Mouse (Mus musculus) heart, adult 9 months (tissue): ENCODE results near the gene Yju2.
A peak's percentile ranks its signal among the peaks of the same experiment; 100 is the strongest.
"Not testable (repeated sequence)": the region's sequence is repeated elsewhere in the genome, so short reads cannot be mapped to it uniquely, and the experiment has no call there.

Experiments used
- DNase-seq, 2 experiments: peaks; one replicate each; pipeline ENCODE4 v3.0.0; 2022; ENCODE audit warnings: low spot score in 2 of 2

Gene Yju2

DNA sequence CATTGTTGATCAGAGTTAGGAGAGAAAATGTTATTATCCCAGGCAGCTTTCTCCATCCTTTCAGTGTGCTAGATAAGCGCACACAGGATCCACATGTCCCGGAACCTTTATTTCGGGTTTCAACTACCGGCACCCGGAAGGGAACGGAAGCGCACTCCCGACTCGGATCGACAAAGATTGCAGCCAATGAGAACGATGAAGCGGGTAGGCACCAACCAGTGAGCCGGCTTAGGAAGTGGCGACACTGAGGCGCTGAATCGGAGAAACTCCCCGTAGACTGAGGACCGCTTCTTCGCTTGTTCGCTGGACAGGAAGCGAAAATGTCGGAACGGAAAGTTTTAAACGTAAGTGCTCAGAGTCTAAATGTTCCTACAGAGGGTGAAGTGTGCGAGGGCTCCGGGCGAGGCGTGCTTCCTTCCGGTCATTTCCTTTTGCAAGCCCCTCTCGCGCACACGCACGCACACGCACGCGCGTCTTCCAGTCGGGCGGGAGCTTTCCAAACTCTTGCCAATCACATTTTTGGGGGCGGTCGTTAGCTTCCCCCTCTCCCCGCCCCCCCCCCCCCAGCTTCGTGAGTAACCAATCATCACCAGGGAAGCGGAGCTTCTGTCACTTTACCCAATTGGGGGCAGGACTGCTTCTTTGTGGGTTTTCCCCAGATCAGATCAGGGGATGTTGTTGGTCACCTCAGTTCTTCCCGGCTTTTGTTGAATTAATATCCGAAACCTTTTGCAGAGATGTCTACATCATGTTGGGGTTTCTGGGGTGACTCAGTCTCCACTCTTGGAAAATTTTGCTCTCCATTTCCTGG lies at the start of gene Yju2:
Gene Yju2 (plus strand): TSS at position 182 of the 811 bp plus-strand sequence.
- peak; percentile 96 for DNase-seq

DNA sequence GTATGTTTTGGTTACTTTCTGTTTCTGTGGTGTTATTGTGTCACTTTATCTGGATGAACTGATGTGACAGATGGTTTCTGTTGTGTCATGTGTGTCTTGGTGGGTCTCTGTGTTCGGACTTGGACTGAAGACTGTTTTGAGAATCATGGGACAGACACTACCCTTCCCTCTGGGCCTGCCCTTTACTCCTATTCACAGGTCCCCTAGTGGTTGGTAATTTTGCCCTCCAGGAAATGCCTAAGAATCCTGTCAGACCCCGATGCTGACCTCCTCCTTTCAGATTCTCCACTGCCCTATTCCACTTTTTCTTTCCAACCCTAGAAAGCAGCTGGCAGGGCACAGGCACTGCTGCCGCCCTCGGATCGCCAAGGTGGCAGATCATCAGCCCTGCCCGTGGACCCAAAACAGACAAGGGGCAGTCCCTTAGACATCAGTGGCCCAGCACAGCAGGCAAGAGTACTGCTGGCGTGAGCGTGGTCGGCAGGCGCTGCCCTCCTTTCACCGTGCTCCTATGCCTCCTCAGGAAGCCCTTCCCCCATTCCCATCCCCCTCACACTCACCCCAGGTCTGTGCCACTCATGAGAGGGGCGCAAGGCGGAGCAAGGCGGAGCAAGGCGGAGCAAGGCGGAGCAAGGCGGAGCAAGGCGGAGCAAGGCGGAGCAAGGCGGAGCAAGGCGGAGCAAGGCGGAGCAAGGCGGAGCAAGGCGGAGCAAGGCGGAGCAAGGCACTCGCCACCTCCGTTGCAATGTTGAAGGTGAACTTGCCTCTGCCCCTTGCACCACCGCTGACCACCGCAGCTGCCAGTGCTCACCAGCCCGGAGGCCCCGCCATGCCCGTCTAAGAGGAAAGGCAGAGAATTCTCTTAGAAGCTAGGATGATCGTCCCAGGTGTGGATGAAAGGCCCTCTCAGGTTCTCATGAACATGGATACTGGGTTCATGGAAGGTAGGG lies 27.1 kb upstream of the Yju2 start:
- no peak for DNase-seq

- DNase-seq = no peak
Observed at GRCm38 (mm10) chr17:55932635-55933034, 26.3 kb upstream of the Yju2 start.

DNA sequence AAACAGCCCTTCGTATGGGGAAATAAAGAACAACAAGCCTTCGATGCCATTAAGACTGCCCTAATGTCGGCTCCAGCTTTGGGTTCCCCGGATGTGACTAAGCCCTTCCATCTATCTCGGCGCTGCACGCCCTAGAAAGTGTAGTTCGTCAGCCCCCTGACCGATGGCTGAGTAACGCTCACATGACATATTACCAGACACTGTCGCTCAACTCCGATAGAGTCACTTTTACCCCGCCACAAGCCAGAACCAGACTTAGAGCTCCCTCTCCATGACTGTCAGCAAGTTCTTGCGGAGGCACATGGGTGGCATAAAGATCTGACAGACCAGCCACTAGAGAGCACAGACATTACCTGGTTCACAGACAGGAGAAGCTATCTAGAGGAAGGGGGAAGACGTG lies 25.7 kb upstream of the Yju2 start:
- DNase-seq = no peak

DNA sequence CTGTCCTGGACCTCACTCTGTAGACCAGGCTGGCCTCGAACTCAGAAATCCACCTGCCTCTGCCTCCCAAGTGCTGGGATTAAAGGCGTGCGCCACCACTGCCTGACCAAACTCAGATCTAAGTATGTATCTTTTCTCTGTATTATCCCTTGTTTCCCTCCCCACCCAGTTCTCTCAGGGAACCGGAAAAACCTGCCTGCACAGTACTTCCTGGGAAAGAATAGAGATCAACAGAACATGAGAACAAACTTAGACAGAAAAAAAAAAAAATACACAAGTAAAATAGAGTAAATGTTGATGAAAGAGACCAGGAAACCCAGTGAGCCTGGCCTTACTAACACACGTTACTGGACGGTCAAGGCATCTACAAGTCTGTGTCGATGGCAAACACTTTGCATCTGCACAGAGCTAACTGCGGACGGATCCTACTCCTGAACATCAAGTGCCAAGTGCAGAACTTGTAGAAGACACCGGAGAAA lies 14.5 kb upstream of the Yju2 start:
- not testable (repeated sequence) for DNase-seq

DNA sequence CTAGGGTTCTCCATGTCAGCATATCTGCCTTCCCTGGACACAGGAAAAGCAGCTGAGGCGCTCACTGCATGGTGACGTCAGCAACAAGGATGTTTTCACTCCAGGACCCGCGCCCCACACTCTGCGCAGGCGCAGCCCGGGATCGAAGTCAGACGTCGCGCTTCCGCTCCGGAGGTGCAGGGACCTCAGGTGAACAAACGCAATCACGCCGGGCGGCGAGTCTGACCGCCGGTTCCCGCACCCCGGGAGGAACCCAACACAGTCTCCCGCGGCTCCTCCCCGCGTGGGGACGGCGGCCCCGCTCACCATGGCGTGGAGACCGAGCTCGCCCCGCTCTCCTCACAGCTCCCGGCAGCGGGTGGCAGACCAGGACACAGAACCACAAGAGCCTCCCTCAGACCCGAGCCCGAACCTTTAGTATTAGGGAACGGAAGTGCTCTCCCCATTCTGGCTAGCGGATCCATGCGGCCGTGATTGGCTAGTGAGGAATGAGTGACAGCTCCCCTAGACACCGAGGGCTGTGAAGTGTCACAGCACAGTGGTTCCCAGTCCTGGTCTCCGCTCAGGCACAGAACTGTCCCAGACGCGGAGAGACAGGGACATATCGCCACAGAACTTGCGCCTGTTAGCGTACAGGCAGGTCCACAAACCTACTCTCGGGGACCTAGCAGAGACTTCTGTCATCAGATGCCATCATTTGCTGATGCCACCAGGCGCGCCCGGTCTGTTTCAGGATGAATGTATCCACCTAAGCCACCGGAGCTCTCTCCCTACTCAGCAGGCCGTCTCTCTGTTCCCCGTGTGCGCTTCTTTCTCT lies 13.8 kb upstream of the Yju2 start:
- peak; percentile 95 to 96 for DNase-seq

DNA sequence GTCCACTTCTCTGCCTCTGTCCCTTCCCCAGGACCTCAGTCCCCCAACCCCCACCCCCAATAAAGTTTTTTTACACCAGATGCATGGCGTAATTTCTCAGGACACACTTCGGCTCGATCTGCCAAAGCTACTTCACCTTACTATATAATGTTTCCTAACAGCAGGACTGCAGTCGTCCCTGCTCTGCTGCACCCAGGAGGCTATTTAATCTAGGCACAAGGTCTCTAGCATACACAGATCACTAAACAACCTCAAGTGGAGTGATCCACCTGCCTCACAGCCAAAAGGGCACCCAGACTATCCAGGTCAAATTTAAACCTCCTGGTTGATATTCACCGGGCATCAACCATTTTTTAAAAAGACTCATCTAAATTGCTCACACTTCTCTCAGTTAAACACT lies 13.2 kb upstream of the Yju2 start:
- no peak for DNase-seq

- no peak for DNase-seq
Observed at GRCm38 (mm10) chr17:55948647-55949046, 10.3 kb upstream of the Yju2 start.

DNA sequence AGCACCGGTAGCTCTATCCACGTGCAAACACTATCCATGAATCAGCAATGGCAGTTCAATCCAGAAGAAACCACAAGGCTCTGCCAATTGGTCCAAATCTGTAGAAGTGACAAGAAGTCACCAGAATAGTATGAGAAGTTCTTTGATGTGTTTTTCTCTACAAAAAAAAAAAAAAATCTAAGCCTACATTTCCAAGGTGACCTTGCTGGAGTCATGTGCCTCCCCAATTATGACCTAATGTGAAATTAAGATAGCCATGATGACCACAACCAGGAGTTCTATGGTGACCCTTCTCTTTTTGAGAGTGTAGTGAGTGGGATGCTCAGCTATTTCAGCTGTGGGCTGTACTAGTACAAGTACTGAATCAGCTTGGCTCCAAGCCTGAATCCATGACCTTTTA lies 9.5 kb upstream of the Yju2 start, which contains the start of gene Zfp119b:
Gene Zfp119b (minus strand): TSS at position 101 of the 400 bp plus-strand sequence.
- no peak for DNase-seq

GRCm38 (mm10) chr17:55950601-55951000 lies 8.3 kb upstream of the Yju2 start:
- DNase-seq = no peak

- DNase-seq = no peak
Observed at GRCm38 (mm10) chr17:55952041-55952440, 6.9 kb upstream of the Yju2 start.

DNA sequence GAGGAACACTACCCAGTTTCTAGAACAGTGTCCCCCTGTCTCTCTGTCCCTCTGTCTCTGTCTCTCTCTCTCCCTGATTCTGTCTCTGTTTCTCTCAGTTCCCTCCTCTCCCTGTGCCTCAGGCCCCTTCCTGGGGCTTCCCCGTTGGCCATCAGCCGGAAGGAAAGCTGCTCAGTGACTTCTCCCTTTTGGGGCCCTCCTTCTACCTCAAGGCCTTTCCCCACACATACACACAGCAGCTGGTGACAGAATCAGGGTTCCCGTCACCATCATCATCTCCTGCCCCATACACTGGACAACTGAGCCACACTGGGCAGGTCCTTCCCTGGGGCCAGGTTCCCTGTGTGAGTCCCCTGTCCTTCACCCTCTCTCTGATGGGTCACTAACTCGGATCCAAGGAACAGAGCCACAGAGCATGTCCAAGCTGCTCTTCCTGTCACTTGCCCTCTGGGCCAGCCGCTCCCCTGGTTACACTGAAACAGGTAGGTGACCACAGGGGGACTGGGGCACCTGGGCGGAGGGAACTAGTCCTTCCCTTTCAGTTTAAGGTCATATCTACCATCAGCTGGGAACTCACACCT lies 6.4 kb upstream of the Yju2 start, which contains the start of gene Ebi3:
Gene Ebi3 (plus strand): TSS at position 194 of the 581 bp plus-strand sequence.
- DNase-seq = no peak

- DNase-seq = no peak
Observed at GRCm38 (mm10) chr17:55953751-55954150, 5.1 kb upstream of the Yju2 start.

DNA sequence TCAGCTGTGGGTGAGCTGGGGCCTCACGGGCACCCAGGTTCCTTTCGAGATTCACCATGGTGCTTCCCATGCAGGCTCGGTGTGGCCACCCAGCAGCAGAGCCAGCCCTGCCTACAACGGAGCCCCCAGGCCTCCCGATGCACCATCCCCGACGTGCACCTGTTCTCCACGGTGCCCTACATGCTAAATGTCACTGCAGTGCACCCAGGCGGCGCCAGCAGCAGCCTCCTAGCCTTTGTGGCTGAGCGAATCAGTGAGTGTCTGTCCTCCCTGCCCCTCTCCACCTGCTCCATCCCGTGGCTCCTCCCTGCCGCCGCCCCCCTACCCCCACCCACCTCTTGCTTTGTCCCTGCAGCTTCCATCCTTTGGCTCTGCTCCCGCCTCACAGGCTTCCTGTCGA lies 4.7 kb upstream of the Yju2 start:
- no peak for DNase-seq

GRCm38 (mm10) chr17:55956129-55956528 lies 2.8 kb upstream of the Yju2 start:
- DNase-seq = no peak

DNA sequence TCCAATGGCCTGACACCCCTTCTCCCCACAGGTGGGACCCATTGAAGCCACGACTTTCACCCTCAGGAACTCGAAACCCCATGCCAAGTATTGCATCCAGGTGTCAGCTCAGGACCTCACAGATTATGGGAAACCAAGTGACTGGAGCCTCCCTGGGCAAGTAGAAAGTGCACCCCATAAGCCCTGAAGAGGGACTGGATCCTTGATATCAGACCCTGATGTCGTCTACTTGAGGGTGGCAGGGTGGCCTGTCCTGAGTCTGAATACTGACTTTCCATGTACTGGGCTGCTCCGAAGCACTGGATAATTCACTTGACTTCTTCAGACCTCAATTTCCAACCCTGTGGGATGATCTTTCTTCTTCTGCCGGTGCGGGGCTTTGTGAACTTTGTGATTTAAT lies 2.3 kb upstream of the Yju2 start:
- no peak for DNase-seq

GRCm38 (mm10) chr17:55957168-55957567 lies 1.7 kb upstream of the Yju2 start:
- DNase-seq = peak in 1 of 2 experiments; percentile 55

DNA sequence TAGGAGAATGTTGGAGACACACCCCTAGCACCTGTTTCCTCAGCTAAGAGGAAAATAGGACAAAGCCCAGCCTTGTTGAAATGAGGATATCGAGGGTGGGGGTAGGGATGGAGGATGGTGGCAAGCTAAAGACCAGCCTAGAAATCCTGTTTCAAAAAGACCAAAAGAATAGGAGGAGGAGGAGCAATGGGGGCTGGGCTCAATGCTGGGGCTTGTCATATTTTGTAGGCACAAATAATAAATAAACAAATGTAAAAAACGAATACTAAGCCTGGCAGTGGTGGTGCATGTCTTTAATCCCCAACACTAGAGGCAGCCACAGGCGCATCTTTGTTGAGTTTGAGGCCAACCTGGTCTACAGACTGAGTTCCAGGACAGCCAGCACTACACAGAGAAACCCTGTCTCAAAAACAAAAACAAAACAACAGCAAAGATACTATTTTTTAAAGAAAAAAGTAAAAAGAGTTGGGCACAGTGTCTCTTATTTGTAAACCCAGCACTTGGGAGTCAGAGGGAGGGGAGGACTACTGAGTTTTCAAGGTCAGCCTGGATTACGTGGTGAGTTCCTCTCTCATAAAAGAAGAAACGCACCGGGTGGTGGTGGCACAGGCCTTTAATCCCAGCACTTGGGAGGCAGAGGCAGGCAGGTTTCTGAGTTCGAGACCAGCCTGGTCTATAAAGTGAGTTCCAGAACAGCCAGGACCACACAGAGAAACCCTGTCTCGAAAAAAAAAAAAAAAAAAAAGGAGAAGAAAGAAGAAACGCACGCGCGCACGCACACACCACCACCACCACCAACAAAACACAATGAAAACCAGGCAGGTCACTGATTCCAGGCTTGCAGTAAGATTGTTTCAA lies 944 bp upstream of the Yju2 start:
- no peak for DNase-seq

DNA sequence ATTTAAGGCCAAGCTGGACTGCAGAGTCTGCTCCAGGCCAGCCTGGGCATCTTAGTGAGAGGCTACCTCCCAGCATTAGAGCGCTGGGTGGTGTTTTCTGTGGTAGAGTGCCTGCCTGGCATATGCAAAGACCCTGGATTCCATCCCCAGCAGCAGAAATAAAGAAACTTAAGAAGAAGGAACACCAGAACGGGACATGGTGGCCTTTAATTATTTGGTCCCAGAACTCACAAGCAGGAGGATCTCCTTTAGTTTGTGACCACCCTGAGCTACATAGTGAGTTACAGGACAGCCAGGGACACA lies 364 bp upstream of the Yju2 start:
- DNase-seq = no peak
